Mouse (Mus musculus): ENCODE data around the gene Sbno2.

- no peak for TF ChIP-seq CTCF (IDR thresholded peaks at IDR 0.05; ENCODE audit: borderline replicate concordance, control insufficient read depth, extremely low read depth, insufficient read depth, low read length, poor library complexity)
- no peak for TF ChIP-seq POLR2A (IDR thresholded peaks at IDR 0.05; ENCODE audit: control insufficient read depth, extremely low read depth, insufficient read depth, low read length, poor library complexity)
Observed at GRCm38 (mm10) chr10:80069251-80069650, 36.1 kb downstream of the Sbno2 start.
